Mouse (Mus musculus): ENCODE results near the gene Cnnm2.

The Cnnm2 gene

GRCm38 (mm10) chr19:46792480-46792879 lies 31.1 kb downstream of the Cnnm2 start:
- DNase-seq (ENCODE audit: extremely low read depth, insufficient read length, low spot score): peak; percentile 45

DNA sequence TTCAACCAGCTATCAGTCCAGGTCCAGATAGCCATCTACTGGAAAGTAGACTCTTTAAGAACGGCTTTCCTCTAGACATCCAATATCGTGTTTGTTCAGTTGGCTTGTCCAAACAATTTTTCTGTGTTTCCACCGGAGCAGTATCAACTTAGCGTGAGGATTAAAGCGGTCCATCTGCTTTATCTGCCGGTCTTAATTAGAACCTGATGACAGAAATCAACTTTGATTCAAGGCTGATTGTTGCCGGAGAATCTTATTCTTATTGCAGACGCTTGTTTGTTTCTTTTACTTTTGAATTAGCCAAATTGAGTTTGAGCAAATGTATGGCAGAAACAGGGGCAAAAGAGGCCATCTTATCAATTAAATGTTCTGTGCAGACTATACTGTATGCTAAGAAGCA lies 32.8 kb downstream of the Cnnm2 start:
- no peak for DNase-seq (ENCODE audit: extremely low read depth, insufficient read length, low spot score)

DNA sequence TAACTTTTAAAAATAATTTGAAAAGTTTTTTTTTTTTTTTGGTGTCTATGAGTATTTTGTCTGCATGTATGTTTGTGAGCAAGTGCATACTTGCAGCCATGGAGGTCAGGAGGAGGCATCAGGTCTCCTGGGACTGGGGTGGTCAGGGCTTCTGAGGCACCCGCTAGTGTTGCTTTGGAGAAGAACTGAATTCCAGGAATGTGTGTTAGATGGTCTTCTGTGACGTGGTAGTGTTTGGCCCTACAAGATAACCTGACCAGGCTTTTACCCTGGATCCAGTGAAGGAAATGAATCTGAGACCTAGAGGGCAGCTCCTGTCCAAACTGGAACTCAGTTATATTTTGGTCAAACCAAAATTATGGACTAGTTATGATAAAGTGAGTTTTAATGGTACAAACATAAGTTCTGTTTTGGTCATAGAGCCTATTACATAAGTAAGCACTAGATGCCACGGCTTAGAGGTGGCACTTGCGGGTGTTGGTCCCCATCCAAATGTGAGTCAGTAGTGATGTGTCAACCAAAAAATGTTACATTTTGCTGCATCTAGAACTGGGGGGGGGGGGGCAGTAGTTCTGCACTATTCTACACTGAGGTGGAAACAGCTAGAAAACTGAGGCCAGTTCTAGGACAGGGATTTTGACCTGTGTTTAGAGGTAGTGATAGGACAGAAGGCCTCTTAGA lies 38.6 kb downstream of the Cnnm2 start:
- peak; percentile 60 for DNase-seq (ENCODE audit: extremely low read depth, insufficient read length, low spot score)

GRCm38 (mm10) chr19:46801492-46801891 lies 40.1 kb downstream of the Cnnm2 start:
- DNase-seq (ENCODE audit: extremely low read depth, insufficient read length, low spot score): no peak

DNA sequence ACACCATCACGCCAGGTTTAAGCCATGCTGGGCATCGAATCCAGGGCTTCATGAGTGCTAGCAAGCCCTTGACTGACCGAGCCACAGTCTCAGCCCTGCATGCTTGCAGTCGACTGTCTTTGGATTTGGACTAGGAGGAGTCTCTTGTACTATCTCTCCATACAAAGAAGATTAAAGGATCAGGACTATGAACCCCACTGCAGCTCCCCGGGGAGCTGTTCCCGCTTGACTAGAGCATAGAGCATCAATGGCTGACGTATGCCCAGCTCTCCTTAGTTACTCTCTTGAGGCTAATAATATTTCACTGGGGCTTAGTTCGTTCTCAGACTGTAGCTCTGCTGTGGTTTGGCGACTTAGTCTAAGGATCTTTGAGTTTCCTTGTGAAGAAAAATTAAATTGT lies 40.9 kb downstream of the Cnnm2 start:
- DNase-seq (ENCODE audit: extremely low read depth, insufficient read length, low spot score): no peak

GRCm38 (mm10) chr19:46803732-46804131 lies 42.3 kb downstream of the Cnnm2 start:
- no peak for DNase-seq (ENCODE audit: extremely low read depth, insufficient read length, low spot score)

DNA sequence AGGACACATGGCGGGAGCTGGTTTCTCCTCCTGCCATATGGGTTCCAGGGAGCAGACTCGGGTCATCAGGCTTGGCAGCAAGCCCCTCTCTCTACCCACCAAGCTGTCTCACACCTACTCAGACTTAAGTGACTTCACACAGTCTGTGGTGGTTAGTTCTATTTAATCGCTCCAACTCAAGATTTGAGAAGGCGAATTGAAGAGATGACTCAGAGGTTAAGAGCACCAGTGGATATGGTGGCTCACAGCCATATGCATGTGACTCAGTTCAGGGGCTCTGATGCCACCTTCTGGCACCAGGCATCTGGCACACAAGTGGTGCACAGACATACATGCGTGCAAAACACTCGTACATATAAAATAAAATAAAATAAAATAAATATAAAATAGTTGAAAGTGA lies 43.4 kb downstream of the Cnnm2 start:
- DNase-seq (ENCODE audit: extremely low read depth, insufficient read length, low spot score): peak; percentile 75

DNA sequence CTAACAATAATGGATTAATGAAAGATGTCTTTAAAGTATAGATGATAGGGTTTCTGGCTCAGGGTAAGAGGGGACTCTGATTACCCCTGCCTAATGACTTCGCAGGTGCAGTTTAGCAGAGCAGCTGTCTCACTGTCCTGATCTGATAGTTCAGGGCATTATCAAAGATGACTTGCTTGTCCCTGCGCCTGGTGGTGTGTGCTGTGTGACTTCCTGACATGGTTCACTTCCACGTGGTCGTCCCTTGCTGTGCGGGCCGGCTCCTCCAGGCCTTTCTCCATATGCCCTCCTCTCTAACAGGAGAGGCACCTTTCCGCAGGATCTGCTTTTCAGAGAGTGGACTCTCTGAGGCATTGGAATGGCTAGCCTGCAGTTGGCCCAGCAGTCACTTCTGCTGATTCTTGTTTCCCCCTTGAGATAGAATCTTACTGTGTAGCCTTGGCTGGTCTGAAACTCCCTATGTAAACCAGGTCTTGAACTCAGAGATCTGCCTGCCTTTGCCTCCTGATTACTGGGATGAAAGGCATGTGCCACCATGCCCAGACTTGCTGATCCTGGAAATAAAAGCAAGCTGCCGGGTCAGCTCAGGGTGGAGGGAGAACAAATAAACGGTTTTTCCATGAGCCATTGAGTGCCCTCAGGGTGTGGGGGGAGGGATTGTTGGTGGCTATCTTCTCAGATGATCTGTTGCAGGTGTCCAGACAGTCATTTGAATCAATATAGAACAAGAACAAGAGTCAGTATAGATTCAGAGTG lies 44.7 kb downstream of the Cnnm2 start:
- DNase-seq (ENCODE audit: extremely low read depth, insufficient read length, low spot score): no peak

DNA sequence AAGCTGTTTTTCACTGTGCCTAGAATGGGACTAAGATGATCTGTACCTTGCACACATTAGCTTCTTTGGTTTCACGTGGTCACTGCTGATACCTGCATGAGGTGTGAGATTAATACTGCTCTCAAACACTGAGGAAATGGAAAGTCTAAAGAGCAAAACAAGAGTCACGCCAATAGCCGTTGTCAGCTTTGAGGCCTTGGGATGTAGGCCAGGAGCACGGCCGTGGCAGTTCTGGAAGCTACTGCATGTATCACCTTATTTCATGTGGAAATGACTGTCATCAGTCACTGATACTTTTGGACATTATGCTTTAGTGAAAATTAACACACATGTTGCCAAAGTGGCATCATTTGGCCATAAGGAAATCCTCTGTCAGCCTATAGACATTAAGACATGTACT lies 46.9 kb downstream of the Cnnm2 start:
- no peak for DNase-seq (ENCODE audit: extremely low read depth, insufficient read length, low spot score)

DNA sequence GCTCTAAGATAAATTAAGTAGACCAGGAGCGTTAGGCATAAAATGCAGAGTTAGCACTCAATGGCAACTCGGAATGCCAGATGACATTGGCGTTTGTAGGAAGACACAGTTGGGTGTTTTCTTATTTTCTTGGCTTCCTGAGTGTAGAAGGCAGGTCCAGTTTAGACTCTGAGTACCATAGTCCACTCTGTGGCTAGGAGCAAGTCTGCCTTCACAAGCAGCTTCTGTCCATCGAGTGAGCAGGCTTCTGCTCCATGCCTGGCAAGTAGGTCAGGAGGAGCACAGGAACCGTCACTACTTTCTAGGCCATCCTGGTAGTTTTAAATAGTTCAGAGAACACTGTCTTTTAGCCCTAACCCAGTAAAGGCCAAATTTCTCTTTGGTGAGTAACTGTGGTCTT lies 47.6 kb downstream of the Cnnm2 start:
- DNase-seq (ENCODE audit: extremely low read depth, insufficient read length, low spot score): no peak

DNA sequence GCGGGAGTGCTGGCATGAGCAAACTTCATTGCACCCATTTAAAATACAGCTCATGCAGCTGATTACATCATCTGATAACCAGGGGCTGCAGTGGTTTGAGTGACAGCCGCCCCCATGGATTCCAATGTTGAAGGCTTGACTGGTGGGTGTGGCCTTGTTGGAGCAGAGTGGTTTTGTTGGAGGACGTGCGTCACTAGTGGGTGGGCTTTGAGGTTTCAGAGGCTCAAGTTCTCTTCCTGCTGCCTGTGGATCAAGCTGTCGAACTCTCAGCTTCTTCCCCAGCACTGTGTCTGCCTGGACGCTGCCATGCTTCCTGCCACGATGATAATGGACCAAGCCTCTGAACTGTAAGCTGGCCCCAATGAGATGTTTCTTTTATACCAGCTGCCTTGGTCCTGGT lies 57.9 kb downstream of the Cnnm2 start:
- DNase-seq (ENCODE audit: extremely low read depth, insufficient read length, low spot score): no peak

DNA sequence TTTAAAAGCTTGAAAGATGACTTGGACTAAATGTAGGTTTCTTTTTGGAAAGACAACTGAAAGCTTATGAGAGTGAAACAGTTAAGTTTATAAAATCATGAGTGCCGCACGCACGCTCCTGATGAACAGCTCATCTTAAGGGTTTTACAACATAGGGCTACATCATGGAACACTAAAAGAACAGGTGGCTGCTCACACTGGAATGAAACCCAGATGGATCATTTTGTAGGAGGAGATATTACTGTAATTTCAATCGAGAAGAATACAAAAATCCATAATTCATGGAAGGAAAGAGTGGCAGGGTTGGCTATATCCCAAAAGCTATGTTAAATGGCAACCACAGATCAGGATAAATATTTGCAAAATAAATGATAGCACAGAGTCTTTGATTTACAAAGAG lies 61.1 kb downstream of the Cnnm2 start:
- no peak for DNase-seq (ENCODE audit: extremely low read depth, insufficient read length, low spot score)

- DNase-seq (ENCODE audit: extremely low read depth, insufficient read length, low spot score): no peak
Observed at GRCm38 (mm10) chr19:46823759-46824158, 62.4 kb downstream of the Cnnm2 start.

DNA sequence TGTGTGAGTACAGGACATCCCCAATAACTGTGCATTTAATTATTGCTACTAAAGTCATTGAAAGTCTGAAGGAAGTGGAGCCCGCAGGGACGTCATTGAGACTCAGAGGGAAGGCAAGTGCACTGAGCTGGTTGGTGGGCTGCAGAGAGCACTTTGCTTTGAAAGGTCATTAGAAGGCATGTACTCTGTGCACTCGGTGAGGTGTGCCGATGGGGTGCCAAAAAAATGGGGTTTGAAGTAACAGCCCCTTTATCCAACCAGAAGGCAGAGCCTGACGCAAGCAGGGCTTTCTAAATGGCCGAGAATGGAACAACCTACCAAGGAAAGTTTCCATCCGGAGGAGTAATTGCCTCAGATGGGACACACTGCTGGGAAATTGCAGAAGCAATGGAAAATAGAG lies 63.5 kb downstream of the Cnnm2 start:
- DNase-seq (ENCODE audit: extremely low read depth, insufficient read length, low spot score): no peak

DNA sequence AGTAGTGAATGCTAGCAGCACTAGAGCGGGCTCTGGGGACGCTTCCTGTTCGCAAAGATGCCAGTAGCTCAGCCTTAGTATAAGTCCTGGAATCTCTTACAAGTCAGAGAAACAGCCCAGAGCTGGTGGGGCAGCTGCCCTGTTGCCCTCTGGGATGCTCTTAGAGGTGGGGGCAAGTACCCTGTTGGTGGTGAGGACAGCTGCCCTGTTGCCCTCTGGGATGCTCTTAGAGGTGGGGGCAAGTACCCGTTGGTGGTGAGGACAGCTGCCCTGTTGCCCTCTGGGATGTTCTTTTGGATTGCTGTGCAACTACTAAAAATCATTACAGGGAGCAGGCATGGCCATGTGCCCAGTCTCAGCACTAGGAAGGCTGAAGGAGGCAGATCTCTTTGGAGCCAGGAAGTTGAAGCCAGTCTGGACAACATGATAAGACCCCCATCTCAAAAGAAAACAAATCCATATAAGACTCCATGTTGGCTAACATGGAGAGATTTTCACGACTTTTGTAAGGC lies 66.3 kb downstream of the Cnnm2 start:
- no peak for DNase-seq (ENCODE audit: extremely low read depth, insufficient read length, low spot score)

DNA sequence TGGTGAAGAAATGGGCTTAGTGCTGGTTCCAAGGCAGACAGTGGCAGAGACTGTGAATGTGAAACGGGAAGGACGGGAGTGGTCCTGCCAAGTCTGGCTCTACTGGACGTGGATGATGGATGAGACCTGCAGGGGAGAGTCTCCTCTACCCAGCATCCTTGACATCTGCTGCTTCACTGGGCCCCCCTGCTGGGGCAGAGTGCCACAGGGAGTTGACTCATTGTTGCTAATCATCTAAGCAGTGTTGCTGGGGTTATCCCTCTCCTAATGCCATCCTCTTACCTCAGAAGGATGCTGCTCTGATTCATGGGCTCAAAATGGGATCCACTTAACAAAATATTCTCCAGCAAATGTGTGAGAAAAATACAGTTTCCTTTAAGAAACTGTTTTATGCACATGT lies 67.6 kb downstream of the Cnnm2 start:
- no peak for DNase-seq (ENCODE audit: extremely low read depth, insufficient read length, low spot score)

- DNase-seq (ENCODE audit: extremely low read depth, insufficient read length, low spot score): no peak
Observed at GRCm38 (mm10) chr19:46831381-46831780, 70.0 kb downstream of the Cnnm2 start.

- no peak for DNase-seq (ENCODE audit: extremely low read depth, insufficient read length, low spot score)
Observed at GRCm38 (mm10) chr19:46834301-46834700, 72.9 kb downstream of the Cnnm2 start.

DNA sequence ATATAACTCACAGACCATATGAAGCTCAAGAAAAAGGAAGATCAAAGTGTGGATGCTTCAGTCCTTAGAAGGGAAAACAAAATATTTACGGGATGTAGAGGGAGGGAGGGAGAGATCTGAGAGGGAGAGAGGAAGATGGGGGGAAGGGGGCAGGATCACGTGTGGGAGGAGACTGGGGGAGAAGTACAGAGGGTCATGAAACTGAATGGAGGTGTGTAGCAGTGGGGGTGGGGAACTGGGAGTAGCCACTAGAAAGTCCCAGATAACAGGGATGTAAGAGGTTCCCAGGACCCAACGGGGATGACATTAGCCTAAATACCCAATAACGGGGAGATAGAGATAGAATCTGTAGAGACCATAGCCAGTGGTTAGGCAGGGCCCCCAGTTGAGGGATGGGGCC lies 73.9 kb downstream of the Cnnm2 start:
- DNase-seq (ENCODE audit: extremely low read depth, insufficient read length, low spot score): no peak

GRCm38 (mm10) chr19:46836085-46836484 lies 74.7 kb downstream of the Cnnm2 start:
- no peak for DNase-seq (ENCODE audit: extremely low read depth, insufficient read length, low spot score)

DNA sequence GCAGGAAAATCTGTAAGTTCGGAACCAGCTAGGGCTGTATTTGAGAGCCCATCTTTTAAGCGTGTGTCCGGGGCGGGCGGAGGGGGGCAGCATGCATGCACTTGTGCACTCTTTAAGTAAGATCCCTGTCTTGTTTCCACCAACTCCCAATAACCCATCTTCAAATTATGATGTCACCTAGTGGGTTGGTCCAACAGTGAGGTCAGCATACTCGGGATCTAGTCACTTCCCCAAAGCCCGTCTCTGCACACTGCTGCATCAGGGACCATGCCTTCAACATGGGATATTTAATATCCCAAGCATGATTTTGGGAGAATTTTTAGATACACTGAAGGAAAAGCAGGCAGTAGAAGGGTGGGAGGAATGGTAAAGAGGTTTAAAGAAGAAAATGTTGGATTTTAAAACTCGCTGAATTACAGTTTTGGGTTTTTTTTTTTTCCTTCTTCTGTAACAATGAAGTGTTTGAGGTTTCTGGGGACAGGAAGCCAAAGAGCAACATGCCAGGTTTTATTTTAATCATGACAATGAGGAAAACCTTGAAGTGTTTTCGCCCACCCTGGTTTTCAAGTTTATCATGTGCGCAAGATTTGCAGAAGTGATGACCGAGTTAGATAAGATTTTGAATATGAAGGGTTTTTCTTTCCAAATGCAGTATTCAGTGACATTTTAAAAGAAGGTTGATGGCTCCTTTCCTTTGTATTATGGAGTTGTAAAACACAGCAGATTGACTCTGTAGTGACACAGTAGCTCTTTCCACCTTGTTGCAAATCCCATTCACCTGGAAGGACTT lies 76.1 kb downstream of the Cnnm2 start:
- DNase-seq (ENCODE audit: extremely low read depth, insufficient read length, low spot score): no peak
